ENCODE assay signal across 24 mouse cellular contexts in the genomic region with DNA sequence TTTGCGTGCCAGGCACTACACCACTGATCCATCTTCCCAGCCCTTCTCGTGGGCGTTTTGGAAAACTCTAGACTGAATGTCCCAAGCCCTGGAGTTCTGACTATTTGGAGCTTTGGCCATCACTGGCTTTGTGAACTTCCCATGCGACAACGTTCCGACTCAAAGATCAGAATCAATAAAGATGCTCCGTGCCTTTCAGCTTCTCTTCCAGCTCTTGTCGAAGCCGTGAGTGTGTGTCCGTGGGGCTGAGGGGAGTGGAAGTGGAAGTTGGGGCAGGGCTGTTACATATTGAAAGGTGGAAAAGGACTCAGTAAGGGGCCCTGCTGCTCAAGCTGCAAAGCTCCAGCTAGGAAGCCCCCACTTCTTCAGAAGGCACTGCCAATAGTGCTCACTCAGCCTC.
"Had no signal": no experiment of that assay in that cellular context is flagged by ENCODE, and none has a peak within 500 bp of the region (broad histone marks: within the 10 kb centered on the region; RNA-seq: fewer than 3 reads in every experiment).

No protein-coding gene starts in this region.

- H3K9me3 ChIP-seq: heart, embryonic 12.5 days; intestine, embryonic 15.5 days; limb, embryonic 10.5 days; limb, embryonic 12.5 days; liver, embryonic 13.5 days had no signal

- H3K4me3 ChIP-seq: gastrocnemius, adult 2 months; heart, adult 2 months; heart, embryonic 12.5 days; intestine, embryonic 15.5 days; layer of hippocampus, adult 2 months; left cerebral cortex, adult 2 months; limb, embryonic 10.5 days; limb, embryonic 12.5 days; liver, embryonic 13.5 days had no signal

- H3K9ac ChIP-seq: heart, embryonic 12.5 days; hindbrain, embryonic 14.5 days; intestine, embryonic 15.5 days; limb, embryonic 12.5 days; liver, embryonic 13.5 days had no signal

- H3K27me3 ChIP-seq: intestine, embryonic 15.5 days; liver, embryonic 13.5 days had no signal

- ATAC-seq: hindbrain, embryonic 16.5 days; inflammation-experienced regulatory T-cells, adult 6 months; intestine, embryonic 15.5 days; intestine, postnatal 0 days had no signal

- DNase-seq: gastrocnemius, adult 2 months; gastrocnemius, postnatal 10 days; gastrocnemius, postnatal 25 days; heart, adult 2 months; heart, postnatal 10 days; heart, postnatal 4 days; kidney, adult 18-20 months; kidney, adult 8-10 months; kidney, postnatal 10 days; kidney, postnatal 25 days; kidney, postnatal 4 days; liver; liver, embryonic 13.5 days had no signal

- H3K4me1 ChIP-seq: heart, embryonic 12.5 days; intestine, embryonic 15.5 days; limb, embryonic 10.5 days; limb, embryonic 12.5 days; liver, embryonic 13.5 days had no signal

- H3K4me2 ChIP-seq: heart, embryonic 12.5 days; hindbrain, embryonic 14.5 days; intestine, embryonic 15.5 days; limb, embryonic 12.5 days; liver, embryonic 11.5 days; liver, embryonic 13.5 days had no signal

- H3K36me3 ChIP-seq: heart, embryonic 12.5 days; intestine, embryonic 15.5 days; limb, embryonic 10.5 days; limb, embryonic 12.5 days; liver, embryonic 13.5 days had no signal

- H3K27ac ChIP-seq: gastrocnemius, adult 2 months; heart, adult 2 months; hindbrain, embryonic 14.5 days; intestine, embryonic 15.5 days; layer of hippocampus, adult 2 months; left cerebral cortex, adult 2 months; limb, embryonic 10.5 days; limb, embryonic 12.5 days; liver, embryonic 13.5 days had no signal
